Mouse (Mus musculus) hindbrain, embryonic 10.5 days (tissue): ENCODE results near the gene Pstpip1. TPM values are rescaled to one million over a fixed set of nuclear protein-coding genes. Genes with fewer than 3 reads are reported as not detected.

ENCODE experiments used
- DNase-seq: peaks from one replicate; pipeline ENCODE4 v3.0.0-alpha.2; 2017; ENCODE audit warnings: low spot score
- H3K27ac ChIP-seq: fragments of 300-500 bp; sonication (generic); 2 replicates; pipeline ENCODE4 v1.5.1; 2016; ENCODE audit warnings: mild to moderate bottlenecking, moderate library complexity
- H3K27me3 ChIP-seq: fragments of 300-500 bp; sonication (generic); 2 replicates; pipeline ENCODE4 v1.6.1; 2016; ENCODE audit warnings: mild to moderate bottlenecking; ENCODE audit not compliant: poor library complexity, insufficient read depth, severe bottlenecking
- H3K36me3 ChIP-seq: fragments of 300-500 bp; sonication (generic); 2 replicates; pipeline ENCODE4 v1.6.1; 2016; ENCODE audit warnings: mild to moderate bottlenecking, moderate library complexity
- H3K4me1 ChIP-seq: fragments of 300-500 bp; sonication (generic); replicated peaks from 2 replicates; pipeline ENCODE4 v1.6.1; 2016; ENCODE audit warnings: mild to moderate bottlenecking
- H3K4me3 ChIP-seq: fragments of 300-500 bp; sonication (generic); 2 replicates; pipeline ENCODE4 v1.5.1; 2016; ENCODE audit warnings: mild to moderate bottlenecking, moderate library complexity
- H3K9me3 ChIP-seq: fragments of 300-500 bp; sonication (generic); 2 replicates; pipeline ENCODE4 v1.6.1; 2016; ENCODE audit warnings: mild to moderate bottlenecking, moderate library complexity
- WGBS: fragments of 180-500 bp; shearing (Covaris S2); methylation state at CpG from one replicate; pipeline ENCODE4 v1.1.7; 2016; 5-methylcytosine and 5-hydroxymethylcytosine counted together
- polyA plus RNA-seq: library from polyadenylated mRNA; unstranded; fragments of >200 nt; fragmentation: Nextera tagmentation; extraction: Ambion mirVana; gene quantifications from 2 replicates; pipeline ENCODE4 v1.2.1, GENCODE M21; 2016

Pstpip1 gene
- polyA plus RNA-seq, 1 experiment from 2014 or later = 0.82 TPM

- Histone ChIP-seq H3K9me3 (no peaks in the 10 kb centered on the region), H3K4me1 (peaks cover 19% of the 10 kb centered on the region), H3K4me3 (no peak overlapping the region), H3K36me3 (peaks cover 47% of the 10 kb centered on the region), H3K27me3 (no peaks in the 10 kb centered on the region), H3K27ac (peak overlapping the region; percentile 80)
- WGBS = 59% methylated on average over 7 of the region's 7 CpGs
- peak; percentile 25 for DNase-seq
Observed at GRCm38 (mm10) chr9:56075901-56076620, 13.7 kb upstream of the Pstpip1 start.

DNA sequence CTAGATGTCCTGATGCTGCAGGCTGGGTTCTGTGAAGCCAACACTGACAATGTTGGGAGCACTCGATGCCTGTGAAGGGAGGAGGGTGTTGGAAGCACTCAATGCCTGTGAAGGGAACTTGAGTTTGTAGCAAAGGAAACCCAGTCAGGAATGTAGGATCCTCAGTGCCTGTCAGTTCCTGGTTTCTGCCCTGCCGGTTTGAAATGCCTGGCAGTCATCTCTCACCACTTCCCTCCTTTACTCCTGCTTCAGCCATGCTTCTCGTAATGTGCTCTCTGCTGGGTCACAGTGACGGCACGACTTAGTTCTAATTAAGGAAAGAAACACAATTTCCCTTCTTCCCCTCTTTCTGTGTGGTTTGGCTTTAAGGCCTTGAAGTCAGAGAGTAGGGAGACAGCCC lies 10.2 kb upstream of the Pstpip1 start:
- Histone ChIP-seq H3K27me3 (no peaks in the 10 kb centered on the region), H3K9me3 (no peaks in the 10 kb centered on the region), H3K27ac (no peak overlapping the region), H3K4me1 (peaks cover 19% of the 10 kb centered on the region), H3K36me3 (peaks cover 36% of the 10 kb centered on the region), H3K4me3 (no peak overlapping the region)
- WGBS = 86% methylated on average over 5 of the region's 5 CpGs
- DNase-seq = no peak

GRCm38 (mm10) chr9:56086524-56086923 lies 3.2 kb upstream of the Pstpip1 start:
- Histone ChIP-seq H3K4me3 (no peak overlapping the region), H3K9me3 (no peaks in the 10 kb centered on the region), H3K4me1 (peaks cover 23% of the 10 kb centered on the region), H3K27ac (no peak overlapping the region), H3K27me3 (no peaks in the 10 kb centered on the region), H3K36me3 (peaks cover 9% of the 10 kb centered on the region; the same call in 1 of the 2 replicates)
- DNase-seq = no peak
- 92% methylated on average over 5 of the region's 5 CpGs for WGBS

DNA sequence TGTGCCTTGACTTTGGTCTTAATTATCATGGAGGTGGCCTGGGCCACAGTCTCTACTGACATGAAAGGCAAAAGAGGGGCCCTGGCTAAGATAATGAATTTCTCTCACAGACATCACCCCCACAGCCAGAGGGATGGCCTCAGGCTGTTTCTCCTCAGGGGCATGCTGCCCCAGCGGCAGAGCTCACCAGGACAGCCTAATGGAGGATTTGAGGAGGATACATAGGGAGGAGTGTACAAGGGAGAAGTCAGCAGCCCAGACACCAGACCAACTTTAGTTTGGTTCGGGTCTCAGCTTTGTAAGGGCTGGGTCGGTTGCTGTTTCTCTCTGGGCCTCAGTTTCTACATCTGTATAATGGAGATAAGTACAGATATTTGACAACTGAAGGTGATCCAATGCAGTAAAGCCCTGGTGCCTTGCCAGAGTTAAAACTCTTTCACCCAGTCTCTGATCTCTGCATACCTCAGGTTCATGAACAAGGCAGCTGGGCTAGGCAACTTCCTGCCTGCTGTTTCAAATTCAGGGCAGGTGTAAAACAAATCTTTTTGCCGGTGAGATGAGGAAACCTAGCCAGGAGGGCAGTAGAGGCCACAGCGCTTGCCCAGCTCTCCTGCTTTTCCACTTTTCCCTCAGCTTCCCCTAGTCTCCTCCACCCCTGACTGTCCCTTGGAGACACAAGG lies 924 bp downstream of the Pstpip1 start:
- 81% methylated on average over 5 of the region's 5 CpGs for whole genome bisulfite sequencing
- H3K27ac ChIP-seq = peak overlapping the region; percentile 69; the same call in 1 of the 2 replicates
- 0 out of 2 replicates have a peak overlapping the region, but pooled peaks have one; percentile 0 for H3K4me3 ChIP-seq
- no peaks in the 10 kb centered on the region for H3K9me3 ChIP-seq
- DNase-seq = no peak
- peaks cover 14% of the 10 kb centered on the region for H3K4me1 ChIP-seq
- H3K36me3 ChIP-seq = no peaks in the 10 kb centered on the region
- H3K27me3 ChIP-seq = no peaks in the 10 kb centered on the region

DNA sequence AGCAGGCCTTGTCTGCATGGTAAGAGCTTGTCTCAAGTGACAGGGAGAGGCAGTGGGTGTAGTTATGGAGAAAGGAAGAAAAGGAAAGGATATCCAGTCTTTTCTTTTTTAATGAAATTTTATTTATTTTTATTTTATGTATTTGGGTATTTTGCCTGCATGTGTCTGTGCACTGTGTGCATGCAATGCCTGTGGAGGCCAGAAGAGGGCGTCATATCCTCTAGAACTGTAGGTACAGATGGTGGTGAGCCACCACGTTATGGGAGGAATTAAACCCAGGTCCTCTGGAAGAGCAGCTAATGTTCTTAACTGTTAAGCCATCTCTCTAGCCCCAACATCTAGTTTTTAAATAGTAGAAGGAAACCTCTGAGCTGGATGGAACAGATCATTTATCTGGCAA lies 2.3 kb downstream of the Pstpip1 start:
- H3K4me1 ChIP-seq = peaks cover 12% of the 10 kb centered on the region
- no peaks in the 10 kb centered on the region for H3K36me3 ChIP-seq
- H3K9me3 ChIP-seq = no peaks in the 10 kb centered on the region
- H3K27ac ChIP-seq = no peak overlapping the region
- no peak overlapping the region for H3K4me3 ChIP-seq
- no peaks in the 10 kb centered on the region for H3K27me3 ChIP-seq
- WGBS = 50% methylated on average over 2 of the region's 2 CpGs
- no peak for DNase-seq

GRCm38 (mm10) chr9:56097584-56098298 lies 8.0 kb downstream of the Pstpip1 start:
- WGBS = 94% methylated on average over 4 of the region's 4 CpGs

GRCm38 (mm10) chr9:56100041-56100522 lies 10.3 kb downstream of the Pstpip1 start:
- H3K4me3 ChIP-seq = no peak overlapping the region
- no peak for DNase-seq
- H3K36me3 ChIP-seq = no peaks in the 10 kb centered on the region
- WGBS = 87% methylated on average over 7 of the region's 7 CpGs
- H3K9me3 ChIP-seq = no peaks in the 10 kb centered on the region
- no peak overlapping the region for H3K27ac ChIP-seq
- no peaks in the 10 kb centered on the region for H3K27me3 ChIP-seq
- H3K4me1 ChIP-seq = 0 out of 2 replicates have a peak, but pooled peaks cover 5% of the 10 kb centered on the region

More at GRCm38 (mm10) chr9:56097584-56098298, 8.0 kb downstream of the Pstpip1 start:
- H3K9me3 ChIP-seq = no peaks in the 10 kb centered on the region
- H3K36me3 ChIP-seq = no peaks in the 10 kb centered on the region
- H3K27me3 ChIP-seq = no peaks in the 10 kb centered on the region
- no peak for DNase-seq
- no peak overlapping the region for H3K4me3 ChIP-seq
- no peak overlapping the region for H3K27ac ChIP-seq
- H3K4me1 ChIP-seq = no peaks in the 10 kb centered on the region

DNA sequence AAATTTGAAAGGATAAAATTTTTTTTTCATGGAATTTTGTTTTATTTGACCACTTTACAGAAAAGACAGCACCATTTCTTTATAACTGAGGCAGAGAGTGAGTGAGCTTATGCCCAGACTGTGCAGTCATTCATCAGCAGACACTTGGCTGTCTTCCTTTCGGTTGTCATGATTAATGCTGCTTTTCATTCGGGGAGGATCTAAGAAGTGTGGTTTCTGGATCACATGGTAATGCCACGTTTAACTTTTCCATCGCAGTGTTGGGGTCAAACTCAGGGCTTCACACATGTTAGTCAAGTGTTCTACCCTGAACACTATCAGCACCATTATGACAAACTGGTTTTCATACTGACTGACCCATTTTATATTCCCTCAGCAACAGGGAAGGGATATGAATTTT lies 11.3 kb downstream of the Pstpip1 start:
- WGBS = 68% methylated on average over 4 of the region's 4 CpGs
- Histone ChIP-seq H3K36me3 (no peaks in the 10 kb centered on the region), H3K4me3 (no peak overlapping the region)

DNA sequence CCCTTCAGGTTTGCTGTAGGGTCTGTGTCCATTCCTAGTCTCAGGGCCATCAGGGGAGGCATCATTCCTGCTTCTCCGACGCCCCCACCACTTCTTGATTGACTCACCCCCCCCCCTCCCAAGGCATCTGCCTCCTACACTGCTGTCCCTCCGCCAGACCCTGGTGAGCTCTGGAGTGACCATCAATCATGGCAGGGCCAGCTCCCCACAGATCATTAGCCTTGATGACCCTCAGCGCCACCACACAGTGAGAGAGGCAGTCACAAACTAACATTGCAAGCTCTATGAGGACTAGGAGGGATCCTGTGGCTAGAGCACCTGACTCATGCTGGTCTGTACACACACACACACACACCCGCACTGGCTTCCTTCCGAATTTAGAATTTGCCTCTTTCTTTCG lies 15.2 kb downstream of the Pstpip1 start:
- no peaks in the 10 kb centered on the region; the same call in 1 of the 2 replicates for H3K27me3 ChIP-seq
- H3K9me3 ChIP-seq = no peaks in the 10 kb centered on the region
- H3K36me3 ChIP-seq = no peaks in the 10 kb centered on the region
- no peak overlapping the region for H3K4me3 ChIP-seq
- DNase-seq = no peak
- H3K4me1 ChIP-seq = 0 out of 2 replicates have a peak, but pooled peaks cover 16% of the 10 kb centered on the region
- H3K27ac ChIP-seq = no peak overlapping the region
- WGBS = 67% methylated on average over 7 of the region's 7 CpGs

More for the DNA sequence above, 11.3 kb downstream of the Pstpip1 start:
- Histone ChIP-seq H3K9me3 (no peaks in the 10 kb centered on the region), H3K4me1 (0 out of 2 replicates have a peak, but pooled peaks cover 5% of the 10 kb centered on the region), H3K27ac (no peak overlapping the region), H3K27me3 (no peaks in the 10 kb centered on the region; the same call in 1 of the 2 replicates)
- no peak for DNase-seq

DNA sequence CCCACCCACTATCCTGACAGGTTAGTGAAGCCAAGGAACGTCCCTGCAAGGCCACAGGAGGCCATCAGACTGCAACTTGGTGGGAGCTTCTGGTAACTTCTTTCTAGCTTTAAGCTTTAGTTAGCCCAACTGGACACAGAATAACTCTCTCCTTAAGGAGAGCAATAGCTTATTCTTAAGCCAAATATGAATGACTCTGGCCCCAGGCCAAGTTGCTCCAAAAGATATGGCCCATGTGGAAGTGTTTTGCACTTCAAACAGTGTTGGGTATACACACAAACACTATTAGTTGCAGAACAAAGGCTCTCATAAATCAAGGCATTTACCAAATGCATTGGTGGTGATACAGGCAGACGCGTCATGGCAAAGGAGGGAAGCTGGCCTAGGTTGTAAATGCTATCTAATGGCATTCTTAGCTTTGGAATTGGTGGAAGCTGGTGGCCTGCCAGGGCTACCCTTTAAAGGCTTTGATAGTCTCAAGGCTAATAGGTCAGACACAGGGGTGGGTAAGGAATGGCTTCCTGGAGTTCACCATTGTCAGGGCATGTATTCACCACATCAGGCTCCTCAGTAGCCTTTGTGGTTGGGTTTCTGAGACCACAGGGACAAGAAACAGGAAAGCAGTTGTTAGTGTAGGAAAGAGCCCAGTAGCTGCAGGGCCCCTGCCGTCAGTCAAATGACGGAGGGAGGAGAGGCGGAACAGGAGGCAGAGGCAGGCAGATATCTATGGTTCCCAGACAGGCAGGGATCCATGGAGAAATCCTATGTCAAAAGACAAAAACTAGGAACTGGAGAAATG lies 16.7 kb downstream of the Pstpip1 start:
- Histone ChIP-seq H3K4me1 (0 out of 2 replicates have a peak, but pooled peaks cover 16% of the 10 kb centered on the region), H3K27me3 (no peaks in the 10 kb centered on the region; the same call in 1 of the 2 replicates), H3K36me3 (no peaks in the 10 kb centered on the region), H3K27ac (no peak overlapping the region), H3K4me3 (no peak overlapping the region), H3K9me3 (no peaks in the 10 kb centered on the region)
- DNase-seq = no peak
- WGBS = 62% methylated on average over 6 of the region's 6 CpGs

DNA sequence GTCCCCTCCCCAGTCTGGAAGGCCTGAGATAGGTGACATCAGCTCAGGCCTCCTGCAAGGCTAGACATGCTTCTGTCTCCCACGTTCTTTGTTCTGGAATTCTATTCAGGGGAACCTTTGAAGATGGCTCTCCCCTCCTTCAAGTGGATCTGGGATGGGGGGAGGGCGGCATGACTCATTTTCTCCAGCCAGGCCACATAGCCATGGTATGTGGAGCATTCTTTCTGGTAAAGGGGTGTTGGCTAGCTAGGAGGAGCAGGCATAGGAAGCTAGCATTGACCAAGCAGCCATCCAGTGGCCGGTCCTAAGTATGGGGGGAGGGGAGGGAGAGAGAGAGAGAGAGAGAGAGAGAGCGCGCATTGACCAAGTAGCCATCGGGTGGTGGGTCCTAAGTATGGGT lies 17.8 kb downstream of the Pstpip1 start:
- no peak overlapping the region for H3K4me3 ChIP-seq
- H3K27me3 ChIP-seq = no peaks in the 10 kb centered on the region; the same call in 1 of the 2 replicates
- DNase-seq = no peak
- H3K4me1 ChIP-seq = 0 out of 2 replicates have a peak, but pooled peaks cover 16% of the 10 kb centered on the region
- H3K36me3 ChIP-seq = no peaks in the 10 kb centered on the region
- no peaks in the 10 kb centered on the region for H3K9me3 ChIP-seq
- 74% methylated on average over 6 of the region's 6 CpGs for WGBS
- H3K27ac ChIP-seq = no peak overlapping the region

- no peak overlapping the region for H3K27ac ChIP-seq
- H3K4me1 ChIP-seq = 0 out of 2 replicates have a peak, but pooled peaks cover 16% of the 10 kb centered on the region
- no peak overlapping the region for H3K4me3 ChIP-seq
- DNase-seq = no peak
- WGBS = 84% methylated on average over 5 of the region's 5 CpGs
- no peaks in the 10 kb centered on the region; the same call in 1 of the 2 replicates for H3K27me3 ChIP-seq
- no peaks in the 10 kb centered on the region for H3K36me3 ChIP-seq
- H3K9me3 ChIP-seq = no peaks in the 10 kb centered on the region
Observed at GRCm38 (mm10) chr9:56108174-56108573, 18.4 kb downstream of the Pstpip1 start.
